Mouse (Mus musculus): ENCODE measurements around the gene Tle2.

- no peak for TF ChIP-seq CTCF (IDR thresholded peaks at IDR 0.05; ENCODE audit: extremely low read depth, insufficient read depth, low read length)
- peak; percentile 83; the same call in 1 of the 2 replicates for TF ChIP-seq POLR2A (IDR thresholded peaks at IDR 0.05; ENCODE audit: extremely low read depth, insufficient read depth, low read length)
These were observed 59.1 kb downstream of the Tle2 start for GRCm38 (mm10) chr10:81633253-81634099.

Measured in cortical plate, adult 2 months (tissue).